Mouse (Mus musculus) embryo, embryonic 10 days (tissue): ENCODE data around the gene Bcas2.
"Not testable (repeated sequence)": the region's sequence is repeated elsewhere in the genome, so short reads cannot be mapped to it uniquely, and the experiment has no call there.

Experiments used
- DNase-seq: peaks from one replicate; pipeline ENCODE4 v3.0.0-alpha.2; 2015; ENCODE audit warnings: low spot score

The Bcas2 gene

GRCm38 (mm10) chr3:103159232-103159900 is 12.1 kb upstream of the Bcas2 start:
- DNase-seq: no peak

- DNase-seq: peak; percentile 92
These were observed 1.7 kb upstream of the Bcas2 start for GRCm38 (mm10) chr3:103169771-103170170.

DNA sequence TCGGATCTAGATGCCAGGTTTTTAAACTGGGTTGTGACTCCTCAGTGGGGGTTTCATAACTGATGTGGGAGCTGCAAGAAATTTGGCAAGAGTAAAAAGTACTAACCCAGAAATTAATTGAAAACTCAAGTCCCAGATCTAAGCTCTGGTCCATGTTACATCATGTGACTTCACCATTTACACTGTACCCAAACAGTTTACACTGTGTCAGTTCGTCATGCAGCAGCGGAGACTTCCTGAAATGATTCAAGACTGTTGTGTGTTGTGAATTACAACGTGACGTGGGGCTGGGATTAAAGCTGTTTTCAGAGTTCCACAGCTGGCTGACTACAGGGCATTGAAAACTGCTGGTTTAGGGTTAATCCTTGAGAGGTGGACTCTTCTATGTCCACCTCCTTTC is 1.2 kb downstream of the Bcas2 start:
- no peak for DNase-seq

DNA sequence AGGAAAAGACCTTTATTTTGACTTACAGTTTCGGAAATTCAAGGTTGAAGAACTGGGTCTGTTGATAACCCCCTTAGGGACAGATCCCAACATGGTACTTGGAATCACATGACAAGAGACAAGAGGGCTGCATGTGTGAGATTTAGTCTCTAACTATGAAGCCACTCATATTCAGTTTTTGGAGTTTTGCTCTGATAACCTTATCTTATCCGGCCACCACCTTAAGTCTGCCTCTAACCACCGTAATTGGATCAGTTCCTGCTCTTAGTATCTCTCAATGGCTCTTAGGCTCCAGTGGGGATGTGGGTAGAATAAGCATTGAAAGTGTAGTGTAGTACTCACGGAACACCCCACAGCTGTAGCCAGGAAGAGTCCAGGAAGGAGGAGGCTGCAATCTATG is 5.3 kb downstream of the Bcas2 start:
- no peak for DNase-seq

DNA sequence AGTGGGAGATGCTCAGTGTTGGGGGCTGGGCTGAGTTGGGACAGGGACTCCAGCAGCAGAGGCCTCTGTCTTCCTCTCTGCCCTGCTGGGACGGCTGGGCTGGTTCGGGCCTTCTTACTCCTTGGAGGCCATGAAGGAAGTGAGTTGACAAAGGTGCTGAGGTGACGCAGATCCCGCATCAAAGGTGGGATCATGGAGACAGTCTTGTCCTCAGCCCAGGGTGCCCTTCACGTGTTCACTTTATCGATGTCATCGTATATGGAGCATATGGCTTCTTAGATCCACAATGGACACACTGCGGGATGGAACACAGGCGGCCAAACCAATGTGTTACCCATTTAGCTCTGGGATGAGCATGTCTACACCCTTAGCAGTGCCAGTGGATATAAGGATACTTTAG is 8.1 kb downstream of the Bcas2 start:
- no peak for DNase-seq

DNA sequence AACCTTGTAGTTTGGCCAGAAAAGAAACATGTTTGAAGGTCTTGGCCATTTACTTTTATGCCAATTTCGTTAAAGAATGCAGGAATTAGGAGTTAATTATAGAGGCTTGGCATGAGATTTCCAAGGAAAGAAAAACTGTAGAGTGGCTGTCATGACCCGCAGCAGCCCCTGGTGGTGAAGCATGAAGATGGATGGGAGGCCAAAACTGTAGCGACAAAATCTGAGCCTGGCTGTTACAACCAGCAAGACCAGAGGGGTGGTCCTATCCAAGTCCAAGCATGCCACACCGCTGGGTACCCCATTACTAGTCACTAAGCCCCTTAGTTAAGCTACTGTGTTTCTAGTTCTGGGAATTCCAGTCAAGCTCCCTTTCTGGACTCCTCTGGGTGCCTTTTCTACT is 9.7 kb downstream of the Bcas2 start:
- DNase-seq: peak; percentile 15

- no peak for DNase-seq
These were observed 11.4 kb downstream of the Bcas2 start for GRCm38 (mm10) chr3:103182821-103183220.

DNA sequence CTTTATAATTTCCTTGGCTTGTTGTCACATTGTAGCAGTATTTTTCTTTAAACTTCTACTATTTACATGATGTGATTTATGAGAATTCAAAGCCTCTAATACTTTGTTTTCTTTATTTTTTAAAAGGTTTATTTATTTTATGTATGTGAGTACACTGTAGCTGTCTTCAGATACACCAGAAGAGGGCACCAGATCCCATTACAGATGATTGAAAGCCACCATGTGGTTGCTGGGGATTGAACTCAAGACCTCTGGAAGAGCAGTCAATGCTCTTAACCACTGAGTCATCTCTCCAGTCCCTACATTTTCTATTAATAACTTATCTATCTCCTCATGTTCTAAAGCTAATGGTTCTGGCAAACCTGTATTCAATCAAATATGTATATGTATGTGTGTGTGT is 13.0 kb downstream of the Bcas2 start:
- not testable (repeated sequence) for DNase-seq

- no peak for DNase-seq
These were observed 17.0 kb downstream of the Bcas2 start for GRCm38 (mm10) chr3:103188451-103188850.

DNA sequence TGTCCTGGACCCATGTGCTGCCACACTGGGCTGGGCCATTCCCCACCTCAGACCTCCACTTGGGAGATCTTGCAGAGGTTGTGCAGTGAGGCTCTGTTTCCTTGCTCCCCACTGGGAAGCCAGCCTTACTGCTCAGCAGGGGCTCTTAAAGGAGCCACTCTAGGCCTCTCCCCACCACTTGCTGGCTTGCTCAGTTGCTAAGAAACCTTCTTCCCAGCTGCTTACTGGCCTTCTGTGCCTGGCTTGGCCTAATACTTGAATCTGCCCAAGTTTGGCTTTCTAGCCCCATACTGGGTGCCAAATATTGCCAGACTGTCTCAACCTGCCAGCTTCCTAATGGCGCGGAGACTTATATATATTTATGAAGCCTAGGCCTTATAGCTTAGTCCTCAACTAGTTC is 17.4 kb downstream of the Bcas2 start:
- DNase-seq: no peak

DNA sequence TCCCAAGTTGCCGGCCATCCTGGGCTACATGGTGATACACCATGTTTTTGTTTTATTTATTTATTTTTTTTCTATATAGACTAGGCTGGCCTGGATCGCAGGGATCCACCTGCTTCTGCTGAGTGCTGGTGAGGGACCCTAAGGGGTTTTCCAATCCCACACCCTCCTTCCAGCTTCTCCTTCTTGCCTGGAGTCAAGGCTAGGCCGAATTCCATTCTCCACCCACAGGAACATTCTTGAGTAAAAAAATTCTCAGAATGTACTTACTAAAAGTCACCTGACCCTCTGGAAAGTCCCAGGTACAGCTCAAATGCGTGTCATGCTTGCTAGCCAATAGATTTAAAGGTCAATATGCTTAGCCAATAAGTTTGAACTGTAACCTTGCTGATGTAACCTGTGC is 20.7 kb downstream of the Bcas2 start:
- no peak for DNase-seq

GRCm38 (mm10) chr3:103193186-103193585 is 21.7 kb downstream of the Bcas2 start:
- no peak for DNase-seq

GRCm38 (mm10) chr3:103196320-103196823 is 24.9 kb downstream of the Bcas2 start:
- DNase-seq: no peak

DNA sequence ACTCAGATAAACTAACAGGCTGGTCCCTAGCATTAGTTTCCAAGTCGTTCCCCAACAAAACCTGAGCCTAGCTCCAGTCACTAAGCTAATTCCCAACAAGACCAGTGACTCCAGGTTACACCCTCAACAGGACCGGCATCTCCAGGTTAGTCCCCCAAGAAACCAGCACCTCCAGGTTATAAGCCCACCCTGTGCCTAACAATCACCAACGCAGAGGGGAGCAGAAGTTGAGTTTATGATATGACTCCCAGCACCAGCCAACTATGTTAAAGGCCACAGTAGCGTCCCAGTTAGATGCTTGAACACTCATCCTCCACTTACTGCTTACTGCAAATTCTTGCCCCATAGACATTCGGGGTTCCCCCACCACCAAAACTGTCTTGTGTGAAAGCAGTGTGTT is 27.9 kb downstream of the Bcas2 start:
- DNase-seq: no peak

GRCm38 (mm10) chr3:103201105-103201504 is 29.6 kb downstream of the Bcas2 start:
- not testable (repeated sequence) for DNase-seq

DNA sequence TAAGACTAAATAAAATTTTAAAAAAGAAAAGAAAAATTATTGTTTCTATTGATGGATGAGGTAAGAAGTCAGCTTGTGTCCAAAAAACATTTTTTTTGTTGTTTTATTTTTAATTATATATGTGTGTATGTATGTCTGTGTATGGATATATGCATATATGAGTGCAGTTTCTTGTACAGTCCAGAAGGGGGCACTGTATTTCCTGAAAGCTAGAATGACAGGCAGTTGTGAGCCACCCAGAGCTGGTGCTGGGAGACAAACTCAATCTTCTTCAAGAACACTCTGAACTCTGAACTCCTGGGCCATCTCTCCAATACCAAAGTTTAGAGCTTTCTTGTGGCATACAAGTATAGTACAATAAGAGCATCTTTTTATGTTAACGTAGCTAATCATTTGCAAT is 32.1 kb downstream of the Bcas2 start:
- no peak for DNase-seq

DNA sequence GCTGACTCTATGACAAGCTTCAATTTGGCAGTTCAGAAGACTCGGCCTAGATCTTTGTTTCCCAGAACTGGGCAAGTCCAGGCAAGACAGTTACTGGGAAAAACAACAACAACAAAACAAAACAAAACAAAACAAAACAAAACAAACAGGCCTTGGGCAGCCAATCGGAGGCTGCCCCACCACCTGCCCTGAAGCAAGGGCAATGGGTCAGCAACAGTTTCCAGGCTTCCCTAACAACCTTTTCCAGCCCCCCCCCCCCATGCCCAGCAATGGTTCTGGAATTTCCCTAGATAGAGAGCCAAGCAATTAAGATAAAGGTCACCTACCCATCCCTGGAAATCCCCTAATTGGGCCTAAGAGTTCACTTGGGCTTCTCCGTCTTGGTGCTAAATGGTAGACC is 33.0 kb downstream of the Bcas2 start:
- DNase-seq: no peak

DNA sequence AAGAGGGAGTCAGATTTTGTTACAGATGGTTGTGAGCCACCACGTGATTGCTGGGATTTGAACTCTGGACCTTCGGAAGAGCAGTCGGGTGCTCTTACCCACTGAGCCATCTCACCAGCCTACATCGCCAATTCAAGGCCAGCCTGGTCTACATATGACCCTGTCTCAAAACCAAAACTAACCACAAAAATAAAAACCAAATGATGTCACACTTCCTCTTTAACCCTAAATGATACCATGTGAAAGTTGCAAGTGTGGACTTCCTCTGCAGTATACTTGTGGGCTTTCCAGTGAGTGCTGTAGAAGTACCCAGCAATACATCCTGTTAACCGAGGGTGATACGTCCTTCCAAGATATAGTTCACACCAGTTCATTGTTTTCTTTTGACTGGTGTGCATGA is 34.9 kb downstream of the Bcas2 start:
- DNase-seq: no peak

DNA sequence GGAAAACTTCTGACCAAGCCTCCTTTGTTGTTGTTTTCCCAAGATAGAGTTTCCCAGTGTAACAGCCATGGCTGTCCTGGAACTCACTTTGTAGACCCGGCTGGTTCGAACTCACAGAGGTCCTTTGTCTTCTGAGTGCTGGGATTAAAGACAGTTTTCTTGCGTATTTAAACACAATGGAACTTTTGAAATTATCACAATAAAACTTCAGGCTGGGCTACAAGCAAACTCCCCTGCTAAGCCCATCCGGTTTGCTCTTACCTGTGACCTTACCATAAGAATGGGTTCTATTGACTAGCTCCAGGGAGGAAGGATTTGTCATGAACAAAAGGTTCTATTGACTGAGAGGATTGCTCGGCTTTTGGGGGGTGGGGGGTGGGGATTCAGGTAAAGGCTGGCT is 36.3 kb downstream of the Bcas2 start:
- DNase-seq: no peak

DNA sequence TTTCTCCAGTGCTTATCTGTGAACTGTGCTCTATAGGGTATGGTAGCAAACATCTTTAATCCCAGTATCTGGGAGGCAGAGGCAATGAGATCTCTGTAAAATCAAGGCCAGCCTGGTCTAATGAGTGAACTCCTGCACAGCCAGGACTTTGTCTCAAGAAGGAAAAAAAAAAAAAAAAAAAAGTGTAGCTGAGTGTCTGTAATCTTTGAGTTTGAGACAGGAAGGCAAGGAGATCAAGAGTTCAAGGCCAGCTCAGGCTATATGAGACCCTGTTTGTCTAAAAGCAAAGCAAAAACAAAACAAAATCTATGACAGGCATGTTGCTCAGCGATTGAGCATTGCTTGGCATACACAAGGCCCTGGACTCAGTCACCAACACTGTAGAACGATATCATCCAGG is 36.8 kb downstream of the Bcas2 start:
- DNase-seq: no peak

GRCm38 (mm10) chr3:103211101-103211500 is 39.6 kb downstream of the Bcas2 start:
- no peak for DNase-seq

- DNase-seq: no peak
These were observed 40.7 kb downstream of the Bcas2 start for GRCm38 (mm10) chr3:103212142-103212541.

- DNase-seq: no peak
These were observed 42.1 kb downstream of the Bcas2 start for GRCm38 (mm10) chr3:103213537-103213936.

DNA sequence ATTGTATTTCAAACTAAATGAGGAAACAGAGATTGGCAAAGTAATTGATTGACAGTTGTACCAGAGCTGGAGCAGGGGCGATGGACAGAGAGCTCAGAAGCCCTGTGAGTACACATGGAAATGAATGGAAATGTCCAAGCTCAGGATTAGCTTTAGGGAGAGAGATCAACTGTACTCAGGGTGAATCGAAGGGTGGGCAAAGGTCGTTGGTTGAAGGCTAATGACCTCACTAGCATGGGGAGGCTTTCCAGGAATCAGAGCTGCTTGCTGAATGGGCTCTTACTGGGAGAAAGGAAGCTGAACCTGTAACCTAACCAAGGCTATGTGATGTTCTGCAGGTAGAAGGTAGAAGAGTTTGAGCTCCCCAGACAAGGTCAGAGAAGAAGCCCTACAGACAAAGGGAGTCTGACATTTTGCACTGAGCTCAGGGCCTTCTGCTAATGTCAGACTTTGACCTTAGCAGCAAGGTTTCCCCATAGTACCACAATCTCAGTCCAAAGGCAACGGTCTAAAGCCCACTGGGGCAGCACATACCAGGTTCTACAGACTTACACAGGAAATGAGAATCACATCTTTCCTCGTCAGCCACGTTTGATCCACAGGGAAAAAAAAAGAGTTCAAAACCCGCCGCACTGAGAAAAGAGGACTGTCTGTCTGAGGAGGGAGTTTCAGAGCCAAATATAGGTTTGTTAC is 43.3 kb downstream of the Bcas2 start:
- no peak for DNase-seq
